Mouse (Mus musculus) heart, postnatal 0 days (tissue): ENCODE results near the gene Gfod1. TPM values are rescaled to one million over a fixed set of nuclear protein-coding genes. Genes with fewer than 3 reads are reported as not detected.

Experiments used
- ATAC-seq: fragments of 200-750 bp; cut with Nextera tagmentation; 2 replicates; pipeline ENCODE4 v1.8.0; 2017; ENCODE audit warnings: low read depth, moderate number of reproducible peaks, moderate library complexity; ENCODE audit not compliant: insufficient read depth
- DNase-seq: peaks from one replicate; pipeline ENCODE4 v3.0.0-alpha.2; 2016; ENCODE audit warnings: low spot score
- H3K27ac ChIP-seq: fragments of 300-500 bp; sonication (generic); 2 replicates; pipeline ENCODE4 v1.5.1; 2014; ENCODE audit warnings: low read depth, mild to moderate bottlenecking
- H3K27me3 ChIP-seq: fragments of 300-500 bp; sonication (generic); 2 replicates; pipeline ENCODE4 v1.6.1; 2014; ENCODE audit warnings: low read length, mixed read lengths; ENCODE audit not compliant: control insufficient read depth, insufficient read depth
- H3K36me3 ChIP-seq: fragments of 300-500 bp; sonication (generic); replicated peaks from 2 replicates; pipeline ENCODE4 v1.6.1; 2014; ENCODE audit warnings: low read length, mixed read lengths; ENCODE audit not compliant: control insufficient read depth, insufficient read depth
- H3K4me1 ChIP-seq: fragments of 300-500 bp; sonication (generic); 2 replicates; pipeline ENCODE4 v1.6.1; 2014; ENCODE audit warnings: antibody characterized with exemption; ENCODE audit not compliant: control insufficient read depth, insufficient read depth
- H3K4me2 ChIP-seq: fragments of 300-500 bp; sonication (generic); 2 replicates; pipeline ENCODE4 v1.6.1; 2014; ENCODE audit warnings: low read depth, mild to moderate bottlenecking, low read length, moderate library complexity
- H3K4me3 ChIP-seq: fragments of 300-500 bp; sonication (generic); 2 replicates; pipeline ENCODE4 v1.5.1; 2014; ENCODE audit warnings: low read depth, low read length
- H3K9ac ChIP-seq: fragments of 300-500 bp; sonication (generic); replicated peaks from 2 replicates; pipeline ENCODE4 v1.6.1; 2014; ENCODE audit warnings: low read depth, low read length, mixed read lengths
- H3K9me3 ChIP-seq: fragments of 300-500 bp; sonication (generic); replicated peaks from 2 replicates; pipeline ENCODE4 v1.6.1; 2016; ENCODE audit warnings: low read length; ENCODE audit not compliant: control insufficient read depth
- CTCF ChIP-seq: IDR thresholded peaks from 2 replicates; pipeline ENCODE4 v1.5.1; 2016; ENCODE audit warnings: antibody characterized with exemption, control low read depth, low read depth
- EP300 ChIP-seq: IDR thresholded peaks from 2 replicates; pipeline ENCODE4 v1.6.1; 2016; ENCODE audit warnings: antibody characterized with exemption, low read depth
- WGBS: fragments of 180-500 bp; shearing (Covaris S2); extraction: QIAGEN DNeasy Blood & Tissue Kit; methylation state at CpG from one replicate; pipeline ENCODE4 v1.1.7; 2014; 5-methylcytosine and 5-hydroxymethylcytosine counted together
- polyA plus RNA-seq: library from polyadenylated mRNA; unstranded; fragments of >200 nt; fragmentation: Nextera tagmentation; extraction: Ambion mirVana; gene quantifications from 2 replicates; pipeline ENCODE4 v1.2.1, GENCODE M21; 2015
- total RNA-seq: library from RNA; depleted of rRNA; stranded (reverse); fragments of >200 nt; gene quantifications from 2 replicates; pipeline ENCODE4 v1.2.3, GENCODE M21; 2014; ENCODE audit warnings: low replicate concordance

Gfod1 gene
- total and polyA plus RNA-seq, 2 experiments from 2014 or later, result 2.5 to 20.5 TPM

DNA sequence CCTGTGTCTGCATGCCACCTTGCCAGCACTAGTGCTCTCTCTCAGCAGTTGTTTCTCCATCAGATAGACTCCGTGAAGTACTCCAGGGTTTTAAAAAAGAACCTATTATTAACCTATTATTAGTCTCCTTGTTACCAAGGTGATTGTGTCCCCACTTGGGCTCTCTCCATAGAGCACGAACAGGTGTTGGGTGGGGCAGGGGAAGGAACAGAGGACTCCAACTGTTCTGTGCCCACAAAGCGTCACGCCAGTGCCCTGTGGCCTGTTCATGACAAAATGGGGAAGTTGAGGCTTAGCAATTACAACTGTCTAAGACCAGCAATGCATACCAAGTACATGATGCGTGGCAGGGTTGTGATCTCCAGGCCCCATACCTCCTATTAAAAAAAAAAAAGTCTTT is 94.4 kb downstream of the Gfod1 start:
- Histone ChIP-seq H3K4me3 (no peak overlapping the region), H3K27ac (no peak overlapping the region), H3K27me3 (no peaks in the 10 kb centered on the region), H3K4me1 (peaks cover 30% of the 10 kb centered on the region), H3K4me2 (no peak overlapping the region), H3K36me3 (no peaks in the 10 kb centered on the region), H3K9me3 (no peaks in the 10 kb centered on the region), H3K9ac (no peak overlapping the region)
- DNase-seq, result no peak
- WGBS, result 79% methylated on average over 5 of the region's 5 CpGs
- no peak for ATAC-seq
- TF ChIP-seq CTCF (no peak), EP300 (no peak)

GRCm38 (mm10) chr13:43208914-43209439 is 95.0 kb downstream of the Gfod1 start:
- Histone ChIP-seq H3K27ac (no peak overlapping the region), H3K9ac (no peak overlapping the region)
- 53% methylated on average over 16 of the region's 16 CpGs for WGBS

GRCm38 (mm10) chr13:43206118-43206683 is 97.8 kb downstream of the Gfod1 start:
- H3K4me3 ChIP-seq, result no peak overlapping the region
- no peaks in the 10 kb centered on the region for H3K27me3 ChIP-seq
- no peak overlapping the region for H3K4me2 ChIP-seq
- H3K27ac ChIP-seq, result no peak overlapping the region
- peaks cover 28% of the 10 kb centered on the region for H3K4me1 ChIP-seq
- H3K36me3 ChIP-seq, result no peaks in the 10 kb centered on the region
- TF ChIP-seq CTCF, result no peak
- TF ChIP-seq EP300, result no peak
- no peaks in the 10 kb centered on the region for H3K9me3 ChIP-seq
- 91% methylated on average over 12 of the region's 12 CpGs for WGBS
- H3K9ac ChIP-seq, result no peak overlapping the region
- DNase-seq, result no peak
- no peak for ATAC-seq

More at GRCm38 (mm10) chr13:43208914-43209439, 95.0 kb downstream of the Gfod1 start:
- ATAC-seq (no peak), DNase-seq (no peak)
- H3K4me3 ChIP-seq, result no peak overlapping the region
- no peaks in the 10 kb centered on the region for H3K27me3 ChIP-seq
- H3K9me3 ChIP-seq, result no peaks in the 10 kb centered on the region
- H3K4me2 ChIP-seq, result no peak overlapping the region
- peaks cover 31% of the 10 kb centered on the region for H3K4me1 ChIP-seq
- no peak for TF ChIP-seq CTCF
- no peak for TF ChIP-seq EP300
- H3K36me3 ChIP-seq, result no peaks in the 10 kb centered on the region

GRCm38 (mm10) chr13:43203641-43204040 is 100.3 kb downstream of the Gfod1 start:
- ATAC-seq (no peak), DNase-seq (no peak)
- 46% methylated on average over 5 of the region's 5 CpGs for WGBS
- Histone ChIP-seq H3K9me3 (no peaks in the 10 kb centered on the region), H3K4me3 (no peak overlapping the region), H3K4me1 (peaks cover 18% of the 10 kb centered on the region; the same call in 1 of the 2 replicates), H3K36me3 (0 out of 2 replicates have a peak, but pooled peaks cover 6% of the 10 kb centered on the region), H3K9ac (no peak overlapping the region), H3K27me3 (no peaks in the 10 kb centered on the region), H3K27ac (peak overlapping the region; percentile 23; the same call in 1 of the 2 replicates), H3K4me2 (no peak overlapping the region)
- TF ChIP-seq CTCF, result no peak
- TF ChIP-seq EP300, result no peak

GRCm38 (mm10) chr13:43203234-43203633 is 100.7 kb downstream of the Gfod1 start:
- 40% methylated on average over 7 of the region's 7 CpGs for whole genome bisulfite sequencing
- TF ChIP-seq CTCF, result peak; percentile 61
- TF ChIP-seq EP300, result no peak
- Histone ChIP-seq H3K4me3 (no peak overlapping the region), H3K4me2 (no peak overlapping the region), H3K36me3 (0 out of 2 replicates have a peak, but pooled peaks cover 6% of the 10 kb centered on the region), H3K27ac (peak overlapping the region; percentile 23; the same call in 1 of the 2 replicates), H3K9ac (no peak overlapping the region), H3K9me3 (no peaks in the 10 kb centered on the region), H3K4me1 (peaks cover 18% of the 10 kb centered on the region; the same call in 1 of the 2 replicates), H3K27me3 (no peaks in the 10 kb centered on the region)
- ATAC-seq (peak; percentile 72), DNase-seq (peak; percentile 66)
